Mouse (Mus musculus) cerebellum, adult 11 months (tissue): ENCODE results near the gene Cop1.
A peak's percentile ranks its signal among the peaks of the same experiment; 100 is the strongest.

Source experiments
- DNase-seq: peaks from one replicate; pipeline ENCODE4 v3.0.0; 2022

Gene Cop1

DNA sequence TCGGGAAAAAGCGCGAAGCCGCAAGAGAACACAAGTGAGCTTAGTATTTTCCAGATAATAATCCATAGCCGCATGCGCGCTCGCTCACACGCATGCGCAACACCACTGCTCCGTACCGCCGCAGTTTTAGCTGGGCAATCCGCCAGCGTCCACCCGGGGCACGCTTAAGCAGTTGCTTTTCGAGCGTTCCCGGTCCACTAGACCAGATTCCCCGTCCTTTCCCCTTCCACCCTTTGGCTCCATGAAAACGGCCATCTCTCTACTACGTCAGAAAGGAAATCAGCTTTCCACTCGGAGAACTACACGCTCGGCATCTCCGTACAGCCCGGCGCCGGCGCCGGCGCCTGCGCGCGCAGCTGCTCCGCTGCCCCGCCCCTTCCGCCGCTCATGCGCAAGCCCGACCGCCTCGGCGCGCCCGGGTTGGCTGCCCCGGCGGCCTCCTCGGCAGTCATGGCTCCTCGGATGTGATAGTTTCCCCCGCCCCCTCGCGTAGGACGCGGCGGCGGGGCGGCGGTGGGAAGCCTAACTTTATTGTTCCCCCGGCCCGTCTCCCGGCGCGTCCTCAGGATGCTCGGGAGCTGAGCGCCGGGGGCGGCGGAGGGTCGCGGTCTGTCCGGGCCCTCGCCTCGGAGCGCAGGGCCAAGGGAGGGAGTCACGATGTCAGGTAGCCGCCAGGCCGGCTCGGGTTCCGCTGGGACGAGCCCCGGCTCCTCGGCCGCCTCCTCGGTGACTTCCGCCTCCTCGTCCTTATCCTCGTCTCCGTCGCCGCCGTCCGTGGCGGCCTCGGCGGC, at the start of gene Cop1:
Gene Cop1 (plus strand): TSS at position 540 of the 791 bp plus-strand sequence.
- DNase-seq: peak; percentile 89

DNA sequence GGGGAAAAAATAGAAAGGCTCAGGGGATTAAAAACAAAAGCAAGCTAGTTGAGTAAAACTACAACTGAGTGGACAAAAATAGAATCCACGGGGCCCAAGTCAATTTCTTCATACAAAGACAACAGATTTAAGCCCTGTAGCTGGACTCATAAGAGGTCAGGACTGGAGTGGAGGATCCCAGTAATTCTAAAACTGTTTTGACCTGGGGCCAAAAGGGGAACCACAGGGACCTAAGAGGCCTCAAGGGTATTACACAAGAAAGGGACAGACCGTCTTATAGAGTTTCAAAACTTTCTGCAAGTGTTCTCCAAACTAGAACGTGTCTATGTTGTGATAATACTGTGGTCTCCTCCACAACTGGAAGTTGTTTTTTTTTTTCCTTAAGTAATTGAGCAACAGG, 45.4 kb upstream of the Cop1 start:
- DNase-seq: no peak

DNA sequence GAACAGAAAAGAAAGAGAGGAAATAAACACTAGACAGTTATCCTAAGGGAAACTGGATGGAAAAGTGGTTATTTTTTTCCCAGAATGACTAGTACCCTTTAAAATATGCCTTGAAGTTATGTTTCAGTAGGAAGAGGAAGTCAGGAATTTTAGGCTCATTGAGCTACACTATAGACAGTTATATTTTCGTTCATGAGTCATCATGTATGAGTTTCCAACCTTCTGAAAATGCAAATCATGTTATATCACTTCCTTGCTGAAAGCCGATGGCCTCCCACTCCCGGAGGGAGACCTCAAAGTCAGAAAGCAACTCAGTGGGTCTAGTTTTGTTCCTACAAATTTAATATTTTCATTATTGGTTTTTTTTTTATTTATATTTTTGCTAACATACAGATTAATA, 33.5 kb upstream of the Cop1 start:
- no peak for DNase-seq

DNA sequence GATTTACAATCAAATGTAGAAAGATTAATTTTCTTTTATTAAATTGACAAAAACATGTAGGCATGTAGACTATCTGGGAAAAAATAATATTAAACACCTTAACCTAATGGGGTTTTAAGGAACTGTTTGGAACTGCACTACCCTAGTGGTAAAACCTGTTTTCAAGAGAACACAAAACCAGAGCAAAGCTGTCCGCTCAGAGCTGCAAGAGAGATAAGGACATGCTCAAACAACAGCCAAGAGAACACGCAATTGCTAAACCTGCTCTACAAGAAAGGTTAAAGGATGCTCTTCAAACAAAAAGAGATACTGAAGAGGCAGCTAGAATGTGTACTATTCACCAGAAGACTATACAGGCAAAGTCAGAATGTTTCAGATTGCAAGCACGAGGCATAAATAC, 32.5 kb upstream of the Cop1 start:
- no peak for DNase-seq

DNA sequence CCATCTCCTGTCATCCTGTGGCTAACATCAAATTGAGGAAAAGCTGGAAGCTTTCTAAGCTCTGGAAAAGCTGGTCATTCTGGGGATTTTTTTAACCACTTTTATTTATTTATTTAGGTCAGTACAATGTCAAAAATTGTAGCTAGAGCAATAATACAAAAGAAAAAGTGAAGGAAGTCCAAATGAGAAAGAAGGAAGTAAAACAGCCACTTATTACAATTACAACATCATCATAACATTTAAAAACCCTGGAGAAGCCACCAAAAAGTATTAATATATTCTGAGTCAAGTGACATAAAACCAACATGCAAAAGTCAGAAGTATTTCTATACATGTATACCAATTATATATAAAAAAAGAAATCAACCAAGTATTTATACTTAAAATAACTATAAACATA, 30.9 kb upstream of the Cop1 start:
- DNase-seq: no peak

DNA sequence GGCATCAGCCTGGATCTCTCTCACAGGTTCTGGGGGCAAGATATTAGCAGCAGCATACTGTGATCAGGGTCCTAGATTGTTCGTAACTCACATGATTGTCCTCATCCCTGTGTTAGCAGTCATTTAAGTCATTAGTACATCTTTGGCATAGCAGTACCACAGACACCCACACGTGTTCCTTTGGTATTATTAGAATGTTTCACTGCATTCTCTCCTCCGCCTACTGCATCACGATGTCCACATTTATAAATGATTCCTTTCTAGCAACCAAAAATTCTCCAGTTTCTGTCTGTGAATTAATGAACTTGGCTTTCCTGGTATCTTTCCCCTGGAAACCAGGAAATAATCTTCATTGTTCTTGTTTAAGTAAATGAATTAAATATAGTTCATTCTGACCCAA, 20.4 kb upstream of the Cop1 start:
- DNase-seq: no peak

DNA sequence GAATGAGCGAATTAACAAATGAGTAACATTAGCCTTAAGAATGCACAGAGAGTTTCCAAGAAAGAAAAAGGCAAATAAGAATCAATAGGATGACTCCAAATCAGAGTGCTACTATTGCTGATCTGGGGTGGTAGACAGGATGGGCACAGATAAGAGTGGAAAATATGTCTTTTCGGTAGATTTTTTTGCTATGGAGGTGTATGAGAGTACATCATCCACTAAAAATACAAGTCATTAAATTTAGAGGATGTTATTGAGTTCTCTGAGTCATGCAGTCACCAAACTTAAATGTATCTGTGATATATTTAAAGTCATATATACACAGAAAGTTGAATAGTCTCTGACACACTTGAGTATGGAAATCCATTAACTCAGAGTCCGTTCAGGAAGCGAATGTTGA, 14.7 kb upstream of the Cop1 start:
- no peak for DNase-seq

DNA sequence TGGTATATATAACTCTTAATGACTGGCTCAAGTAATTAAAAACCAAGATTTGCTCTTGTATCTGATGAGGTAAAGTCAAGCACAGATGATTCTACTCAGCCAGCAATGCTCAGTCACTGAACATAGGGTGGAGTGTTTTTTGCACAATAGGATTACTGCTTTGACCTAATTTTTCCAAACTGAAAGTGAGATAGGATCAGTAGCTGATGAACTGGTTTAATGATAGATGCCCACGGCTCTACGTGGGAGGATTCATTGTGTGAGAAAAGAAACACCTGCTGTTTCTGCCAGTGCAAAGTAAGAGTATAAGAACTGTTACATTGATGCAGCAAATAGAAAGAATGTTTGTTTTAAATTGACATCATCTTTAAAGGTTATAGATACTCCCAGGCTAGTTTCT, 10.1 kb upstream of the Cop1 start:
- no peak for DNase-seq

DNA sequence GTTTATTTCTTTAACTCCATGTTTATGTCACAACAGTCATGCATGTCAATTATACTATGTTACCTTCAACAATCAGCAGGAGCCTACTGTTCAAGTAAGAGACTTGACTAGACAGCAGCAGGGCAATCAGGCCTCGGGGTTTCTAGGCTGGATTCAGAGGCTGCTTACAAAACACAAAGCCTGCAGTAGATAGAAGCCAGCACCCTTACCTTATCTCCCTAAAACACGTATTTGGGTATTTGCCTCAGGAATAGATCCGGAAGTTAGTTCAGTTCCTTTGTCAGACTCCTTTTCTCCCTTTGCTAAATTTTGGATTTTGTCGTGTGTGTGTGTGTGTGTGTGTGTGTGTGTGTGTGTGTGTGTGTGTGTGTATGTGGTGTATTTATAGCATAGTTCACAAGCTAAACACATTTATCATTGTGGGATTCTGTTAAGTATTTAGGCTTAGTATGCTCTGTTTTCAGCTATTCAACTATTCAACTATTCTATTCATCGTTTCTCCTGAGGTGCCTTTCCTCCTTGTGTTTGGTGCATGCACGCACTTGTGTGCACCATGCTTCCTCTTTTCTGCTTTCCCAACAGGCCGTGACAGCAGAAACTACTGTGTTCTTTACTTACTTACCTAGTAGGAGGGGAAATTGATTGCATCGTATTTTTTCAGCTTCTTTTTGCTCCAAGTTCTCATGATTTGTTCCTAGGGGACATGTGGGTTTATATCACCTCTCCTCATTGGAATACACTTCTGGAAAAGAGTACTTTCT, 6.9 kb upstream of the Cop1 start:
- DNase-seq: no peak

DNA sequence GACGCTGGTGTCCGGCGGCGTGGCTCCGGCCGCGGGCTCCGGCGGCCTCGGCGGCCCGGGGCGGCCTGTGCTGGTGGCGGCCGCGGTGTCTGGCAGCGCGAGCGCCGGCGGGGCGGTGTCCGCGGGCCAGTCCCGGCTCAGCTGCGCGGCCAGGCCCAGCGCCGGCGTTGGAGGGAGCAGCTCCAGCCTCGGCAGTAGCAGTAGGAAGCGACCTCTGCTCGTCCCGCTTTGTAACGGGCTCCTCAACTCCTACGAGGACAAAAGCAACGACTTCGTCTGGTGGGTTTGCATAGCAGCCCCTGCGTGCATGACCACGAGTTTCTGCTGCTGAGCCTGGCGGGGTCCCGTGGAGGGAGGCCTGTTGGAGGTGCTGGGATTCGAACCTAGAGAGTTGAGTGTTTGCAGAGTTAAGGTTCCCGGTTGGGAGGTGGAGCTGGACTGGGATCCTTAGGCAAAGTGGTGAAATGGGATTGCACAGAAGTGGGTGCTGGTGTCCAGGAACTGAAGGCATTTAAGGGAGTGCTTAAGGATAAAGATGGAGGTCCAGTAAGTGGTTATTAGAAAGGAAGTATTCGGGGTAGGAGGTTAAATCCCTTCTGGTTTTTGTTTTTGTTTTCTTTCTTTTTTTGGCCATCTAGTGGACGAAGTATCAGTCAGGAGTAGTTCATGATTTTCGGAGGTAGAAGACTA, 597 bp downstream of the Cop1 start:
- peak; percentile 37 for DNase-seq

DNA sequence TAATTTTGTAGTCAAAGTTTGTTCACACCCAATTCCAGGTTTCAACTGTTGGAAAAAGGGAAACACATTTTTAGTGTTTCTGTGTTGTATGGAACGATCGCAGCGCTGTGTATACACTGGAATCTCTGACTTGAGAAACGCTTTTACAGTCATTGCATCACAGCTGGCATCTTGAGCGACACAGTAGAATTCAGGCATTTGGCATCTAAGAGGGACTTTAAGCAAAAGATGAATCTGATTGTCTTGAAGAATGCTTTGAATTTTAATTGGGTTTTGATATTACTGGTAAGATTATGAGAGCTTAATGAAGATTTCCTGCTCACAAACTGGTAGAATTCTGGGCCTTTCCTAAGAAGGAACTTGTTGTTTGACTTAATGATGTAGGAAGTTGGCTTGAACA, 1.3 kb downstream of the Cop1 start:
- no peak for DNase-seq

DNA sequence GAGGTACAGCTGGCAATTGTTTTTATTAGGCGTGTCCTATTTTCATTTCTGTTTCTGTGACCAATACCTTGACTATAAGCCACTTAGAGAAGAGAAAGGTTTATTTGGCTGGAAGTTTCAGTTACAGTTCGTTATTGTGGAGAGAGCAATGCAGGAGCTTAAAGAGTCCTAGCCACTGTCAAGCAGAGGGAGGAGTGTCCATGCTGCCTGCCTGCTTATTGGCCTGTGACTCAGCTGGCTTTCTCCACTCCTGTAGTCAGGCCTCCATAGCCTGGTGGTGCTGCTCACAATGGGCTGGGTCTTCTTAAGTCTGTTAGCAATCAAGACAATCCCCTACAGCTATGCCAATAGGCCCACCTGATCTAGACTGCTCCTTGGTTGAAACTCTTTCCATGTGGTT, 2.4 kb downstream of the Cop1 start:
- no peak for DNase-seq

DNA sequence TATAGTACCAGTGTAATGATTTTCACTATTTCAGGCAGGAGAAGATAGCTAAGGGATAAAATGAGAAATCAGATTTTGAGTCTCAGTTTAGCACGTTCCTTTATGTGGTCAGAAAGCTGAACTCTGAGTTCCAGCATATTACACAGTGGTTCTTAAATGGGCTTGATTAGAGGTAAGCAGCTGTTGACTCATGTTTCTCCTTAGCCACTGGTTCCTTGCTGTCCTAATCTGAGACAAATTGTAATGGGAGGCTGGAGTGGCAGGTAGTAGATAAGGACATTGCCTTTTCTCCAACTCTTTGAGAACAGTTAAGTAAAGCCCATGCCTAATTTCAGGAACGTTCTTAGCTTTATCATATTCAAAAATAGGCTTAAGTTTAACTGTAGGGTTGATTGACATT, 3.6 kb downstream of the Cop1 start:
- no peak for DNase-seq

DNA sequence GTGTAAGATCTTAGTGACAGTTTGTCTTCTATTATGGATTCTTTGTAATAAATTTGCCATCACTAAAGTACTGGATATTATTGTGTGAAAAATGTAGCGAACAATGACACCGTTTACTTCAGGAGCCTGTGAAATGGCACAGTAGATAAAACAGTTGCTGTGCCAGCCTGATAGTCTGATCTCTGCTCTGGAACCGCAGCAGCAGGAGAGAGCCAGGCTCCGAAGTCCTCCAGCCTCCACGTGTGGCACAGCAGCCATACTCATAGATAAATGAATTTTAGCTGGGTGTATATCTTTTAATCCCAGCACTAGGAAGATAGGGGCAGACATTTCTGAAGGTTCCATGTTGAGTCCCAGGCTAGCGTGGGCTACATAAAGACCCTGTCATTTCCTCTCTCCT, 6.0 kb downstream of the Cop1 start:
- DNase-seq: no peak

DNA sequence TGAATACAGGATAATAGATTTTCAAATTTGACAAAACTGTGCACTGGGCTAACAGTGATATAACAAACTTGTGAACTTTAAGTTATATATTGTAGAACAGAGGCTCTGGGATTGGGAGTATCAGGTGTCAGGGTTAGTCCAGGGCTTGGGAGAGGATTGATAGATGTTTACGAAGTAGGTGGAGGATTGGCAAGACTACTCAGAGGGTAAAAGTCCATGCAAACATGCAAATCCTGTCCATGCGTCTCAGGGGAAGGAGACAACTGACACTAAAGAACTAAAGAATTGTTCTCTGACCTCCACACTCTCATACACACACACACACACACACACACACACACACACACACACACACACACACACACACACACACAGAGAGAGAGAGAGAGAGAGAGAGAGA, 18.2 kb downstream of the Cop1 start:
- DNase-seq: no peak

DNA sequence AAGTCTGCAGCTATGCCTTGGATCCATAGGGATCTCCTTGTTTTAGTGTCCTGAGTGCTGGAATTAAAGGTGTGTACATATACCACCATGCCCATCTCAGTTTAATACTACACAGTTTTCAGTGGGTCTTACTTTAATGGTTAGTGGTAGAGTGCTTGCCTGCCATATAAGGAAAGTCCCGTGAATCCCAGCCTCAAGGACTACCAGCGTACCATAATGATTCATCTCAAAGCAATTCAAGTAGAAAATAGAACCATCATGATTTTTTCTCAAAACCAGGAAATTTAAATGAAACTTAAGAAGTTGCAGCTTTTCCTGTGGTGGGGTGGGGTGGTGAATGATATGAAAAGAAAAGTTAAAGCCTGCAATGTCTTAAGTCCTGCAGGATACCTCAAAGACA, 21.0 kb downstream of the Cop1 start:
- DNase-seq: no peak

DNA sequence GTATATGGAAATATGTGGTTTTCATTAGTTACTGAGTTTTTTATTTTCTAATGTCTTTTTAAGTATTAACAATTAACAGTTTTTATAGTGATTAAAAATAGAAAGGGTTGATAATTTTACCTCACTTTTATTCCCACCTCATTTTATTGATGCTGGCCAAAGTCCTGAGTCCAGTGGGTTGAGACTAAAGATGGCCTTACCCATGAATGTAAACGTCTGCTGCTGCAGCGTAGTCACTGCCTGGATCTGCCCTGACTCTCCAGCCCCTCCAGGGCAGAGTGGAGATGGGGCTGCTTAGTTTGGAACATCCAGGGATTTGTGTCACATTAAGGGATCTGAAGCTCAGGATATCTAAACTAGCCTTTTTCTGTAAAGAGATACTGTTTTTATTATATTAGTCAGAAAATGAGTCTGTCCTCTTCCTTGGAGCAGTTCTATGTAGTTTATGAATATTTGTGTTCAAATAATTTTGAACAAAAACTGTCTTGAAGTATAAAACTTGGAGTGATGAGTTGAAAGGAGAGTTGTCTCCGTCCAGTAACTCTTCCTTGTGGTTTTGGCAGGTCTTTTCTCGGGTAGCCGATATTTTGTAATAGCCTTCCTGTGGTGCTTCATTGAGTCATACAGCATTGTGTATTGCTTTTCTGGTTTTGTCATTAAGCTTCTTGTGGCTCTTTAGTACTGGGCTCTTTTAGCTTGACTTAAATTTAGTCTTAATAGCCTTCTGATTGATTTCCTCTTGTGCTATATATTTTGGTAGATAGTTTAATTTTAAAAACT, 23.0 kb downstream of the Cop1 start:
- DNase-seq: no peak

DNA sequence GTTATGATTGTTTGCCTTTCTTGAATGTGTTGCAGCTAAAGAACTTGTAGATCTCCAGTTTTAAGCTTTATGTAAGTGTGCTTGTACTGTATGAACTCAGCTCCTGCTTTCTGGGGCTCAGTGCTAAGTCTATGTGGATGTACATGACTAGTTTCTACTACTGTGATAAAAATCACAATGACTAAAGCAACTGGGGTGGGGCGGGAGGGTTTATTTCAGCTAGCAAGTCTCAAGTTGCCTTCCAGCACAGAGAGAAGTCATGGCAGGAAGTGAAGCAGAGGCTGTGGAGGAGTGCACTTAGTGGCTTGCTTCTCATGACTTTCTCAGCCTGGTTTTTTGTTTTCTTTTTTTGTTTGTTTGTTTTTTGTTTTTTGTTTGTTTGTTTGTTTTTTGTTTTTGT, 24.4 kb downstream of the Cop1 start:
- DNase-seq: no peak

DNA sequence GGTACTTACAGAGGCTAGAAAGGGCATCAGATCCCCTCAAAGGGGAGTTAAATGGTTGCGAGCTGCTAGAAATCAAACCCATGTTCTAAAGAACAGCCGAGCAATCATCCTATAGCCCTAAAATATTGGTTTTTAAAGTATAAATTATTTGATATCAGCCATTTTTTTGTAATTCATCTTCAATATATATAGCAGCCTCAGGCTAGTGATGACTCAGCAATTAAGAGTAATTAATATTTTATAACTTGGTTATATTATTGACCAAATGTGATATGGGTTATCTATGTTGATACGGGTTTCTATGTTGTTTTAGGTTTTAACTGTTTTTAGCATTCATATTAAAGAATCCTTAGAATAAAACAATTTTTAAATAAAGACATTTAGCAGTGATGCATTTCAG, 31.7 kb downstream of the Cop1 start:
- DNase-seq: no peak

DNA sequence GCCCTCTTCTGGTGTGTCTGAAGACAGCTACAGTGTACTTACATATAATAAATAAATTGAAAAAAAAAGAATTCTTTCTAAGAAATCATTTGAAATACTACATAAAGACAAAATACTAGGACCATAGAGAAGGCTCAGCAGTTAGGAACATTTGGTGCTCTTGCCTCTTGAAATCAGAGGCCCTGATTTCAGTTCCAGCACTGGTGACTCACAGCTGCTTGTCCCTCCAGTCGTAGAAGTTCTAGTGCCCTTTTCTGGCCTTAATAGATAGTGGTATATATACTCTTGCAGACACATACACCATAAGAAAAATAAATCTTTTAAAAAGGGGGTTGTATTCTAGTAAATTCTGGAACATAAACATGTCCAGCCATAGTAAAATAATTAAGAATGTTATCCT, 48.0 kb downstream of the Cop1 start:
- DNase-seq: no peak

DNA sequence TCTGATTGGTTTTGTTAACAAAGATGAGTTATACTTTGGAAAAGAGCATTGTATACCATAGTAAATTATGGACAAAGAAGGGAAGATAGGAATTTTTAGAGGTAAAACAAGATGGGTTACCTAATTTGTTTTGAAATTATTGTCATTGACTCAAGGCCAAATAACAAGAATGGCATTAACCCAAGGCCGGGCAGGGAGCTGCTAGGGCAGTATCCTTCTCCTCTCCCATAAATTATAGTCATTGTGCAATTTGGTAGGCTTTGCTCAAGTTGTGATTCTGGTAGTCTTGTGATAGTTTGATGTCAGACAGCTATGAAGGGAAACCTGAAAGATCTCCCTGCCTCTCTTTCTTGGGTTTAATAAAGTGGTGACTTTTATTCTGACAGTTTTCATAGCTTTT, 49.7 kb downstream of the Cop1 start:
- DNase-seq: no peak

DNA sequence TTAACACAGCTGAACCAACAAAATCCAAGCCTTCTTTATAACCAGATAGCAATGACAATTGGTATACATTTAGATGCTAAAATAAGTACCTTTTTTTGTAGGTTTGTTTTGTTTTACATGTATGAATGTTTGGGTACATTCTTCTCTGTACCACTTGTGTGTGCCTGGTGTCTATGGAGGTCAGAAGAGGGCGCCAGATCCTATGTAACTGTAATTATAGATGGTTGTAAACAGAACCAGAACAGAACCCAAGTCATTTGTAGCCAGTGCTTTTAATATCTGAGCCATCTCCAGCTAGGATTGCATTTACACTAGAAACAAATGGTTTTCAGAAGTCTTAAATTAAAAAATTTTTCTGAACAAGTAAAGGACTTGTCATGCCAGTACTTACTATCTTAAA, 54.7 kb downstream of the Cop1 start:
- no peak for DNase-seq

DNA sequence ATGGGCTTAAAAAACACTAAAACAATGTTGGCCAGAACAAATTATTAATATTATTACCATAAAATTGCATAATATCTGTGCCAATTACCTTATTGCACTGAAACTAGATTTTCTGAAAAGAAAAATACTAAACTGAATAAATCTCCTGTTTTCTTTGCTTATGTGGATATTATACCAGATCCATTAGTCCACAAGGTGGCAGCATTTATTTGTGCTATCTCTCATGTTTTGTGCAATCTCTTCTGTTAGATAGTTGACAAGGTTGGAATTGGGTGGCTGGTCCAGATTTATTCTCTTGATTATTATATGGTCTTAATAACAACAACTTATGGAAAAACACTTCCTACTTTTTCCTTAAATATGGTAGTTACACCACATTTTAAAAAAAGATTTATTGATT, 58.1 kb downstream of the Cop1 start:
- DNase-seq: no peak
